8 mouse cellular contexts compared by ENCODE assay signal in genomic region chr8:121829048-121829776, GRCm38 (mm10). TPM values are rescaled to one million over a fixed set of nuclear protein-coding genes. Genes with fewer than 3 reads are reported as not detected.
DNase-seq lines count a peak whose midpoint lies in the region; ATAC-seq and TF ChIP-seq lines count a peak whose summit lies in the region.

TSS of gene Klhdc4 (minus strand) at chr8:121829569.

- H3K9ac ChIP-seq in kidney, embryonic 15.5 days, result peak within 1 kb of the TSS; percentile 90

- H3K36me3 ChIP-seq in heart, embryonic 10.5 days, result no peaks in the 10 kb centered on the region
- H3K36me3 ChIP-seq in kidney, embryonic 15.5 days, result no peaks in the 10 kb centered on the region

- TF ChIP-seq CTCF in bone marrow macrophage, adult 2 months (IDR thresholded peaks at IDR 0.05; ENCODE audit: low read depth, low read length), result no peak
- TF ChIP-seq CTCF in embryonic fibroblast, embryonic 13.5 days (IDR thresholded peaks at IDR 0.05; ENCODE audit: borderline replicate concordance, insufficient read depth, low read length), result no peak

- DNase-seq in A20 (ENCODE audit: low read depth, low spot score) (peak; percentile 96), liver (peak; percentile 84)
- DNase-seq in heart, embryonic 10.5 days (ENCODE audit: low spot score), result peak; percentile 95
- peak; percentile 81 to 92 for DNase-seq in spleen, postnatal 4 days (ENCODE audit: low spot score in 2 of 2)

- no peaks in the 10 kb centered on the region for H3K27me3 ChIP-seq in heart, embryonic 10.5 days (ENCODE audit: insufficient read depth, poor library complexity, severe bottlenecking)
- no peaks in the 10 kb centered on the region for H3K27me3 ChIP-seq in kidney, embryonic 15.5 days

- H3K27ac ChIP-seq in bone marrow macrophage, adult 2 months (ENCODE audit: insufficient read depth, low read depth, low read length), result peak within 1 kb of the TSS; percentile 20; the same call in 1 of the 2 replicates
- peak within 1 kb of the TSS; percentile 20; the same call in 1 of the 2 replicates for H3K27ac ChIP-seq in embryonic fibroblast, embryonic 13.5 days (ENCODE audit: insufficient read depth, low read length)
- H3K27ac ChIP-seq in heart, embryonic 10.5 days, result peak within 1 kb of the TSS; percentile 90
- H3K27ac ChIP-seq in kidney, embryonic 15.5 days, result peak within 1 kb of the TSS; percentile 51; the same call in 1 of the 2 replicates

- under 1% methylated on average over 68 of the region's 68 CpGs for whole genome bisulfite sequencing in heart, embryonic 10.5 days
- WGBS in kidney, embryonic 15.5 days, result under 1% methylated on average over 67 of the region's 68 CpGs

- no peaks in the 10 kb centered on the region for H3K9me3 ChIP-seq in heart, embryonic 10.5 days
- H3K9me3 ChIP-seq in kidney, embryonic 15.5 days (replicated peaks), result no peaks in the 10 kb centered on the region

- H3K4me3 ChIP-seq in bone marrow macrophage, adult 2 months (ENCODE audit: insufficient read depth, low read length), result peak within 1 kb of the TSS; percentile 87
- peak within 1 kb of the TSS; percentile 85 for H3K4me3 ChIP-seq in embryonic fibroblast, embryonic 13.5 days (ENCODE audit: insufficient read depth, low read length)
- H3K4me3 ChIP-seq in heart, embryonic 10.5 days, result peak within 1 kb of the TSS; percentile 94
- peak within 1 kb of the TSS; percentile 96 for H3K4me3 ChIP-seq in kidney, embryonic 15.5 days (replicated peaks)

- peaks cover 20% of the 10 kb centered on the region for H3K4me1 ChIP-seq in bone marrow macrophage, adult 2 months (ENCODE audit: control insufficient read depth, insufficient read depth, low read length)
- H3K4me1 ChIP-seq in embryonic fibroblast, embryonic 13.5 days (ENCODE audit: control insufficient read depth, insufficient read depth, low read length), result no peaks in the 10 kb centered on the region
- H3K4me1 ChIP-seq in heart, embryonic 10.5 days, result peaks cover 19% of the 10 kb centered on the region
- H3K4me1 ChIP-seq in kidney, embryonic 15.5 days, result peaks cover 19% of the 10 kb centered on the region

- peak within 1 kb of the TSS; percentile 87 for H3K4me2 ChIP-seq in kidney, embryonic 15.5 days

- peak; percentile 95 for ATAC-seq in kidney, embryonic 15.5 days (replicated peaks; ENCODE audit: low FRiP score)
- ATAC-seq in monocyte, adult 5-6 weeks (replicated peaks; ENCODE audit: insufficient number of reproducible peaks, low FRiP score, low TSS enrichment, poor library complexity, severe bottlenecking), result peak; percentile 100

- no peak for TF ChIP-seq POLR2A in bone marrow macrophage, adult 2 months (IDR thresholded peaks at IDR 0.05; ENCODE audit: borderline replicate concordance, low read depth, low read length)
- peak; percentile 85 for TF ChIP-seq POLR2A in embryonic fibroblast, embryonic 13.5 days (IDR thresholded peaks at IDR 0.05; ENCODE audit: low read depth, low read length)

RNA-seq across cellular contexts. Expression of gene Klhdc4, which starts in this region (rescaled TPM):
- polyA plus RNA-seq in bone marrow macrophage, adult 2 months (2012; ENCODE audit: insufficient read depth, insufficient read length, missing spikeins), result 19.9 and 20.8 TPM in 2 replicates
- 21.1 and 26.4 TPM in 2 replicates for polyA plus RNA-seq in embryonic fibroblast, embryonic 13.5 days (2011; ENCODE audit: insufficient read length, low read depth, missing spikeins)
- 44.3 and 54.4 TPM in 2 replicates for polyA plus RNA-seq in heart, embryonic 10.5 days (2016; fragmentation: Nextera tagmentation; extraction: Ambion mirVana)
- 42.7 and 45.5 TPM in 2 replicates for polyA plus RNA-seq in kidney, embryonic 15.5 days (2015; fragmentation: Nextera tagmentation; extraction: Ambion mirVana)
- 32.3 to 53.1 TPM (median 45.2 TPM) in 3 replicates for total RNA-seq in monocyte, adult 5-6 weeks (2017)

Comparison
In these comparisons a context has a peak if more than half of its experiments do, and no peak if none do; other contexts are left out.
1. Peak in every context shown above with its lines: DNase-seq, ATAC-seq, H3K4me3 ChIP-seq and H3K27ac ChIP-seq.
2. H3K27ac ChIP-seq: peak in every context shown above with its lines; median percentile 90 in heart, embryonic 10.5 days; 51 in kidney, embryonic 15.5 days; 20 in bone marrow macrophage, adult 2 months; 20 in embryonic fibroblast, embryonic 13.5 days.